Mouse (Mus musculus): ENCODE measurements around the gene Crybg2. TPM values are rescaled to one million over a fixed set of nuclear protein-coding genes. Genes with fewer than 3 reads are reported as not detected.

Crybg2 gene
- polyA plus RNA-seq, 1 experiment from 2014 or later, result 1.9 TPM

DNA sequence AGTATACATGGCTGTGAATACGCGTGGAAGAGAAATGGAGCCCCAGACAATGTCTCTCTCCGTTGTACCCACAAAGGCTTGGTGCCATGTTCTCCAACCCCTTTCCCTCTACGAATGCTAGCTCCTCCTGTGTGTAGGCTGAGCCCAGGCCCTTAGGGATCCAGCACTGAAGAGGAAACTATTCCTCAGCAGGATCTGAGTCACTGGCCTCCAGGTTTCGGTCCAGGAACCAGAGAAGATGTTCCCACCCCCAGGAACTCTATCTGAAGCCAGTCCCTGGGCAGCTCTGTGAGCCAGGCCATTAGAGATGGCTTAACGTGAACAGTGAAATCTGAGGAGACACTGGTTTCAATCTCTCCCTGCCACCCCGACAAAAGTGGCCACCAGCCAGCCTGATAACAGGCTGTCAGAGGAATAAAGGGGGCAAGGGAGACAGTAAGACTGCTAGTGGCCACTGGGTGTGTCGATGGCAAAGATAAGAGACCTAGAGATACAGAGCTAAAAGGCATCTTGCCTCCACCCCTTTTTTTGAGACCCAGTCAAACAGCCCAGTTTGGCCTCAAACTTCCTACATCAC, 72.0 kb downstream of the Crybg2 start:
- H3K27ac ChIP-seq (ENCODE audit: low read depth, low read length), result no peak overlapping the region
- no peaks in the 10 kb centered on the region for H3K27me3 ChIP-seq (ENCODE audit: control insufficient read depth, insufficient read depth, low read length)
- H3K4me2 ChIP-seq (ENCODE audit: low read depth, low read length, severe bottlenecking), result no peak overlapping the region
- DNase-seq (ENCODE audit: low spot score) (no peak), ATAC-seq (replicated peaks; ENCODE audit: low FRiP score) (no peak)
- no peaks in the 10 kb centered on the region for H3K36me3 ChIP-seq (ENCODE audit: control insufficient read depth, insufficient read depth, low read length)
- 85% methylated on average over 8 of the region's 8 CpGs for WGBS
- no peak overlapping the region for H3K4me3 ChIP-seq (ENCODE audit: low read depth, low read length)
- peaks cover 10% of the 10 kb centered on the region; the same call in 1 of the 2 replicates for H3K4me1 ChIP-seq (replicated peaks; ENCODE audit: control insufficient read depth, insufficient read depth, low read length)
- H3K9ac ChIP-seq (ENCODE audit: low read length), result no peak overlapping the region
- no peaks in the 10 kb centered on the region for H3K9me3 ChIP-seq (ENCODE audit: control insufficient read depth, low read length)

DNA sequence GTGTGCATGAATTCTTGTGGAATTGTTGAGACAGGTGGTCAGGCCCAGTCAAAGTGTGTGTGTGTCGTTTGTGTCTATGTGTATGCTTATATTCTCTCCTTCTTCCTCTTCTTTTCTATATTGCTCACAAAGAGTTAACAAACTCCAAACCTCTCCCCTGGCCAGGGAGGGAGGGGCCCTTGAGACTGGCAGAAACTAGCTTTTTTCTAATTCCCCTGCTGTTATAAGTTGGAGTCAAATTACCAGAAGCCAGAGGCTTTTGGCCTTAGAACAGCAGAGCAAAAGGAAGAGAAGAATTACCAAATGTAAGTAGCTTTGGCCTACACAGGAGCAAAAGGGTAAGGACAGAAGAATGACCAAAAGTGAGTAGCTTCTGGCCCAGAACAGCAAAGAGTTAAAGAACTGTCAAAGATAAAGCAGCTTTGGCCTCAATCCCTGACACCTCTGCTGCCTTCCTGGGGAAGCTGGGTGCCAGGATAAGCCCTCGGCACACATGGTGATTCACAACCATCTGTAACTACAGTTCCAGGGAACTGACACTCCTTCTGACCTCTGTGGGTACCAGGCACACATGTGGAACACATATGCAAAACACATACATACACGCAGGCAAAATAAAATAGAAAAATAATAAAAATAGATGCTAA, 75.8 kb downstream of the Crybg2 start:
- no peaks in the 10 kb centered on the region for H3K36me3 ChIP-seq (ENCODE audit: control insufficient read depth, insufficient read depth, low read length)
- no peak for DNase-seq (ENCODE audit: low spot score)
- 67% methylated on average over 3 of the region's 3 CpGs for WGBS

DNA sequence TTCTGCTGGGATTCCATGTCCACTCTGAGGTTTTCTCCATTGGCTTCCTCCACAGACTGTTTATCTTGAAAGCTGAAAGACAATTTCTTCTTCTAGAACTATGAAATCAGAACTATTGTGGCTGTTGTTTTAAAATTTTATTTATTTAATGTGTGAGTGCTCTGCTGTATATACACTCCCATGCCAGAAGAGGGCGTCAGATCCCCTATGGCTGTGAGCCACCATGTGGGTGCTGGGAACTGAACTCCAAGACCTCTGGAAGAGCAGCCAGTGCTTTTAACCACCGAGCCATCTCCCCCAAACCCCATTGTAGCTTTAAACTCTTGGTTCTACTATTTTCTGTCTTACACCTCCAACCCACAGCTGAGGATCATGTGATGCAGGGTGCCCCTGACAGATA, 78.2 kb downstream of the Crybg2 start:
- H3K36me3 ChIP-seq (ENCODE audit: control insufficient read depth, insufficient read depth, low read length), result no peaks in the 10 kb centered on the region; the same call in 1 of the 2 replicates
- H3K4me3 ChIP-seq (ENCODE audit: low read depth, low read length), result no peak overlapping the region
- no peak overlapping the region for H3K27ac ChIP-seq (ENCODE audit: low read depth, low read length)
- ATAC-seq (replicated peaks; ENCODE audit: low FRiP score) (no peak), DNase-seq (ENCODE audit: low spot score) (no peak)
- no peak overlapping the region for H3K4me2 ChIP-seq (ENCODE audit: low read depth, low read length, severe bottlenecking)
- no peak overlapping the region for H3K9ac ChIP-seq (ENCODE audit: low read length)
- no peaks in the 10 kb centered on the region for H3K9me3 ChIP-seq (ENCODE audit: control insufficient read depth, low read length)
- H3K4me1 ChIP-seq (replicated peaks; ENCODE audit: control insufficient read depth, insufficient read depth, low read length), result no peaks in the 10 kb centered on the region
- no peaks in the 10 kb centered on the region for H3K27me3 ChIP-seq (ENCODE audit: control insufficient read depth, insufficient read depth, low read length)
- 79% methylated on average over 2 of the region's 2 CpGs for WGBS

More for the DNA sequence above, 75.8 kb downstream of the Crybg2 start:
- H3K4me3 ChIP-seq (ENCODE audit: low read depth, low read length), result no peak overlapping the region
- H3K9me3 ChIP-seq (ENCODE audit: control insufficient read depth, low read length), result no peaks in the 10 kb centered on the region
- H3K4me2 ChIP-seq (ENCODE audit: low read depth, low read length, severe bottlenecking), result no peak overlapping the region
- no peak overlapping the region for H3K27ac ChIP-seq (ENCODE audit: low read depth, low read length)
- no peaks in the 10 kb centered on the region for H3K4me1 ChIP-seq (replicated peaks; ENCODE audit: control insufficient read depth, insufficient read depth, low read length)
- no peaks in the 10 kb centered on the region for H3K27me3 ChIP-seq (ENCODE audit: control insufficient read depth, insufficient read depth, low read length)
- no peak for ATAC-seq (replicated peaks; ENCODE audit: low FRiP score)
- H3K9ac ChIP-seq (ENCODE audit: low read length), result no peak overlapping the region

Other genes starting within 250 kb of the Crybg2 start
- 31.5 and 32.2 TPM in 2 replicates for gene Rps6ka1, start 173.0 kb upstream of the Crybg2 start, polyA plus RNA-seq (2014; fragmentation: Nextera tagmentation; extraction: Ambion mirVana)
- gene Hmgn2, start 92.2 kb upstream of the Crybg2 start, polyA plus RNA-seq (2014; fragmentation: Nextera tagmentation; extraction: Ambion mirVana), result 4,212 and 4,469 TPM in 2 replicates
- 41.9 and 46.5 TPM in 2 replicates for gene Dhdds, start 59.9 kb upstream of the Crybg2 start, polyA plus RNA-seq (2014; fragmentation: Nextera tagmentation; extraction: Ambion mirVana)
- 1.6 and 2.3 TPM in 2 replicates for gene Lin28a, start 42.0 kb upstream of the Crybg2 start, polyA plus RNA-seq (2014; fragmentation: Nextera tagmentation; extraction: Ambion mirVana)
- gene Zfp683, start 7.0 kb upstream of the Crybg2 start, polyA plus RNA-seq (2014; fragmentation: Nextera tagmentation; extraction: Ambion mirVana), result not detected in 2 replicates
- 2.5 and 2.6 TPM in 2 replicates for gene Cd52, start 34.3 kb downstream of the Crybg2 start, polyA plus RNA-seq (2014; fragmentation: Nextera tagmentation; extraction: Ambion mirVana)
- 6.6 and 7.0 TPM in 2 replicates for gene Ubxn11, start 41.8 kb downstream of the Crybg2 start, polyA plus RNA-seq (2014; fragmentation: Nextera tagmentation; extraction: Ambion mirVana)
- gene Sh3bgrl3, start 68.0 kb downstream of the Crybg2 start, polyA plus RNA-seq (2014; fragmentation: Nextera tagmentation; extraction: Ambion mirVana), result 264 and 278 TPM in 2 replicates
- 30.1 and 33.8 TPM in 2 replicates for gene Cep85, start 126.3 kb downstream of the Crybg2 start, polyA plus RNA-seq (2014; fragmentation: Nextera tagmentation; extraction: Ambion mirVana)
- gene Gm7534, start 142.2 kb downstream of the Crybg2 start, polyA plus RNA-seq (2014; fragmentation: Nextera tagmentation; extraction: Ambion mirVana), result not detected in 2 replicates
- gene Catsper4, start 166.6 kb downstream of the Crybg2 start, polyA plus RNA-seq (2014; fragmentation: Nextera tagmentation; extraction: Ambion mirVana), result not detected in 2 replicates
- 0.24 and 0.45 TPM in 2 replicates for gene Cnksr1, start 177.6 kb downstream of the Crybg2 start, polyA plus RNA-seq (2014; fragmentation: Nextera tagmentation; extraction: Ambion mirVana)
- gene E130218I03Rik, start 182.8 kb downstream of the Crybg2 start, polyA plus RNA-seq (2014; fragmentation: Nextera tagmentation; extraction: Ambion mirVana), result 0.64 and 0.77 TPM in 2 replicates
- gene Zfp593, start 184.8 kb downstream of the Crybg2 start, polyA plus RNA-seq (2014; fragmentation: Nextera tagmentation; extraction: Ambion mirVana), result 17.8 and 18.0 TPM in 2 replicates
- 0.63 TPM in 1 of 2 replicates, not detected in the other for gene Gm30191, start 186.1 kb downstream of the Crybg2 start, polyA plus RNA-seq (2014; fragmentation: Nextera tagmentation; extraction: Ambion mirVana)
- 4.8 and 5.2 TPM in 2 replicates for gene Grrp1, start 193.3 kb downstream of the Crybg2 start, polyA plus RNA-seq (2014; fragmentation: Nextera tagmentation; extraction: Ambion mirVana)
- gene Pdik1l, start 227.1 kb downstream of the Crybg2 start, polyA plus RNA-seq (2014; fragmentation: Nextera tagmentation; extraction: Ambion mirVana), result 26.7 and 31.2 TPM in 2 replicates